Mouse (Mus musculus) thymus, postnatal 4 days (tissue): ENCODE results near the gene Fgf11.

Experiments
- DNase-seq: peaks from one replicate; pipeline ENCODE4 v3.0.0; 2021

Fgf11 gene

DNA sequence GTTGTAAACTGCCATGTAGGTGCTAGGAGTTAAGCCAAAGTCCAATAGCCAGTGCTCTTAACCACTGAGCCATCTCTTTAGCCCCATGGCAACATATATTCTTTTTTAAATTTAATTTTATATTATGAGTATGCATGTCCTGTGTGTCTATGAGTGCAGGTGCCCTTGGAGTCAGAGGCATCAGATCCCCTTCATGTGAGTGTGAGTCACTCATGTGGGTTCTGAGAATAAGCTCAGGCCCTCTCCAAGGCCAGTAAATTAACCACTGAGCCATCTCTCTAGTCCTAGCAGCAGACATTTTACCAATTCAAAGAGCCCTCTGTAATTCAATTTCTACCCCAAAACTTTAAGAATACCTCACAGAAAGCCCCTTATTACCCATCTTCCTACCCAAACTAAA, 49.0 kb downstream of the Fgf11 start:
- DNase-seq, result no peak

DNA sequence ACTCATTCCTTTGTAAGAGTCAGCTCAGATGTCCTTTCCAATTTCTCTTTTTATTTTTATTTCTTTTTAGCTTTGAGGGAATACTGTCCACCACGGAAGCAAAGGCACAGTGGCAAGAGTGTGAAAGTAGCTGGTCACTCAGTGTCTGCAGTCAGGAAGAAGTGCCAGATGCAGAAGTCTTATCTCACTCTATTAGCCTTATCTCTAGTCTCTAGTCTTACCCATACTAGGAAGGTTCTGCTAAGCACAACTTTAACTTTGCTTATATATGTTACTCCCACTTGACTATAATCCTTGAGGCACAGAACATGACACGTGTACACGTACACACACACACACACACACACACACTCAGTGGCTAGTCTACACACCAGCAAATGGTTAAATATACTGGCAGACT, 50.0 kb downstream of the Fgf11 start:
- DNase-seq, result no peak
